Mouse (Mus musculus): ENCODE data around the gene Olfr536. TPM values are rescaled to one million over a fixed set of nuclear protein-coding genes. Genes with fewer than 3 reads are reported as not detected.

Gene Olfr536
- not detected for total RNA-seq (2023)

DNA sequence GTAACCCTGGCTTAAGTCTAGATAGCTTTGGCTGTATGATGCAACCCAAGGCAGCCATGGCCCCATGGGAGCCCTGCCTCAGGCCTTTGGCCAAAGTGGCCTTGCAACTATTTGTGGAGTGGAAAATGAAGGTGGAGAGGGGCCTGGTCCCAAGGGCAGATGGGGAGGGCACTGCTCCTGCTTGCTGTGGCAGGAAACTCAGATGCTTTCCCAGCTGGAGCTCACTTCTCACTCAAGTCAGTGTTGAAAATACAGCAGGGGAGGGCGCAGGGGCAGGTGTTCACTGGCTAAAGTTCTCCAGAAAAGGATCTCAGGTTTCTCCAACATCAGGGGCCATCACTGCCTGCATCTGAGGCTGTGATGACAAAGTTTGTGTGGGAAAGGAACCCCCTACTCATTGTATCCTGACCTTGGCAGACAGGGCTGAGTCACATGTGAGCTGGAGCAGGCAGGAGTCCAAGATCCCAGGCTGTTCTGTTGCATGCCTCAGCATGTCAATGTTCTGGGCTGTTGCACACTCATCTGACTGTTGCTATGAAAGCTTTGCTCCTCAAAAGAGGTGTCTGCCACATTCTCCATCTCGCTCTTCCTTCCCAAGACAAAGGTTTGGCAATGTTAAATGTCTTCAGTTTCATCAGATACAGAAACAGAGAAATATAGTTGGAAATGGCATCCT, at the start of gene Olfr536:
TSS of gene Olfr536 (minus strand) at position 51 of the 676 bp plus-strand sequence.

GRCm38 (mm10) chr7:140483916-140484315, 23.3 kb downstream of the Olfr536 start, which contains the start of gene Olfr535:
Gene Olfr535, plus strand, starts transcription at chr7:140484216.

GRCm38 (mm10) chr7:140463070-140463469, 44.1 kb downstream of the Olfr536 start, which contains the start of gene Olfr533:
Gene Olfr533, plus strand, starts transcription at chr7:140463370.

Other genes starting within 250 kb of the Olfr536 start
- not detected for gene Olfr525, start 186.5 kb downstream of the Olfr536 start, total RNA-seq (2023)
- gene Olfr527, start 173.4 kb downstream of the Olfr536 start, total RNA-seq (2023), result not detected
- gene Olfr60, start 145.7 kb downstream of the Olfr536 start, total RNA-seq (2023), result not detected
- gene Olfr530, start 131.1 kb downstream of the Olfr536 start, total RNA-seq (2023), result not detected
- gene Olfr531, start 104.5 kb downstream of the Olfr536 start, total RNA-seq (2023), result not detected
- not detected for gene Olfr532, start 85.8 kb downstream of the Olfr536 start, total RNA-seq (2023)
- gene Olfr533, start 44.0 kb downstream of the Olfr536 start, total RNA-seq (2023), result not detected
- not detected for gene Olfr535, start 23.2 kb downstream of the Olfr536 start, total RNA-seq (2023)
- gene Olfr538, start 60.5 kb upstream of the Olfr536 start, total RNA-seq (2023), result not detected
- gene Olfr46, start 93.9 kb upstream of the Olfr536 start, total RNA-seq (2023), result not detected
- gene Olfr61, start 121.6 kb upstream of the Olfr536 start, total RNA-seq (2023), result not detected
- gene Olfr53, start 139.1 kb upstream of the Olfr536 start, total RNA-seq (2023), result not detected
- under 1 TPM in 1 of 2 experiments, not detected in 1; 0.02 TPM for gene Olfr539, start 152.5 kb upstream of the Olfr536 start, total RNA-seq (2023)
- under 1 TPM in 1 of 2 experiments, not detected in 1; 0.04 TPM for gene Olfr45, start 174.6 kb upstream of the Olfr536 start, total RNA-seq (2023)
- not detected for gene Olfr541, start 189.9 kb upstream of the Olfr536 start, total RNA-seq (2023)